Mouse (Mus musculus): ENCODE results near the gene Myo1d. TPM values are rescaled to one million over a fixed set of nuclear protein-coding genes. Genes with fewer than 3 reads are reported as not detected.

Gene Myo1d
- polyA plus RNA-seq (2014; fragmentation: Nextera tagmentation; extraction: Ambion mirVana) = 9.3 TPM in 2 replicates

GRCm38 (mm10) chr11:80779527-80780344 lies at the start of gene Myo1d:
Myo1d (minus strand) TSS chr11:80780025.
- peak within 1 kb of the TSS; percentile 71; the same call in 1 of the 2 replicates for H3K27ac ChIP-seq (ENCODE audit: low read depth, low read length)
- whole genome bisulfite sequencing = 1% methylated on average over 82 of the region's 87 CpGs
- H3K4me2 ChIP-seq = peak within 1 kb of the TSS; percentile 97
- peak within 1 kb of the TSS; percentile 77 for H3K4me3 ChIP-seq (ENCODE audit: low read depth, low read length)
- peaks cover 13% of the 10 kb centered on the region for H3K4me1 ChIP-seq (replicated peaks; ENCODE audit: control insufficient read depth, insufficient read depth, low read length)
- H3K27me3 ChIP-seq (replicated peaks; ENCODE audit: control insufficient read depth, insufficient read depth, low read length) = no peaks in the 10 kb centered on the region
- H3K9ac ChIP-seq (ENCODE audit: low read depth, low read length) = peak within 1 kb of the TSS; percentile 79
- ATAC-seq (replicated peaks; ENCODE audit: low FRiP score) (peak; percentile 88), DNase-seq (ENCODE audit: low spot score) (peak; percentile 88)
- H3K9me3 ChIP-seq (ENCODE audit: control insufficient read depth, low read length) = no peaks in the 10 kb centered on the region
- no peaks in the 10 kb centered on the region for H3K36me3 ChIP-seq (ENCODE audit: control insufficient read depth, insufficient read depth, low read length)

GRCm38 (mm10) chr11:80821794-80822193 lies 42.0 kb upstream of the Myo1d start:
- WGBS = 52% methylated on average over 9 of the region's 9 CpGs
- DNase-seq (ENCODE audit: low spot score) (no peak), ATAC-seq (replicated peaks; ENCODE audit: low FRiP score) (no peak)
- Histone ChIP-seq H3K27me3 (replicated peaks; ENCODE audit: control insufficient read depth, insufficient read depth, low read length) (no peaks in the 10 kb centered on the region), H3K4me2 (peak overlapping the region; percentile 51), H3K4me1 (replicated peaks; ENCODE audit: control insufficient read depth, insufficient read depth, low read length) (peaks cover 11% of the 10 kb centered on the region), H3K4me3 (ENCODE audit: low read depth, low read length) (no peak overlapping the region), H3K9ac (ENCODE audit: low read depth, low read length) (no peak overlapping the region), H3K27ac (ENCODE audit: low read depth, low read length) (no peak overlapping the region), H3K9me3 (ENCODE audit: control insufficient read depth, low read length) (no peaks in the 10 kb centered on the region), H3K36me3 (ENCODE audit: control insufficient read depth, insufficient read depth, low read length) (no peaks in the 10 kb centered on the region)

GRCm38 (mm10) chr11:80821296-80821695 lies 41.5 kb upstream of the Myo1d start:
- H3K4me3 ChIP-seq (ENCODE audit: low read depth, low read length) = no peak overlapping the region
- no peak overlapping the region for H3K9ac ChIP-seq (ENCODE audit: low read depth, low read length)
- H3K4me1 ChIP-seq (replicated peaks; ENCODE audit: control insufficient read depth, insufficient read depth, low read length) = peaks cover 11% of the 10 kb centered on the region
- H3K27me3 ChIP-seq (replicated peaks; ENCODE audit: control insufficient read depth, insufficient read depth, low read length) = no peaks in the 10 kb centered on the region
- no peaks in the 10 kb centered on the region for H3K9me3 ChIP-seq (ENCODE audit: control insufficient read depth, low read length)
- 31% methylated on average over 14 of the region's 14 CpGs for WGBS
- peak overlapping the region; percentile 51 for H3K4me2 ChIP-seq
- H3K27ac ChIP-seq (ENCODE audit: low read depth, low read length) = 0 out of 2 replicates have a peak overlapping the region, but pooled peaks have one; percentile 3
- 0 out of 2 replicates have a peak, but pooled peaks have one; percentile 38 for ATAC-seq (replicated peaks; ENCODE audit: low FRiP score)
- no peaks in the 10 kb centered on the region for H3K36me3 ChIP-seq (ENCODE audit: control insufficient read depth, insufficient read depth, low read length)
- peak; percentile 44 for DNase-seq (ENCODE audit: low spot score)

GRCm38 (mm10) chr11:80820085-80820484 lies 40.3 kb upstream of the Myo1d start:
- H3K9me3 ChIP-seq (ENCODE audit: control insufficient read depth, low read length) = no peaks in the 10 kb centered on the region
- no peak overlapping the region for H3K9ac ChIP-seq (ENCODE audit: low read depth, low read length)
- H3K4me3 ChIP-seq (ENCODE audit: low read depth, low read length) = no peak overlapping the region
- DNase-seq (ENCODE audit: low spot score) (no peak), ATAC-seq (replicated peaks; ENCODE audit: low FRiP score) (no peak)
- no peak overlapping the region for H3K4me2 ChIP-seq
- no peak overlapping the region for H3K27ac ChIP-seq (ENCODE audit: low read depth, low read length)
- 93% methylated on average over 3 of the region's 3 CpGs for WGBS
- peaks cover 11% of the 10 kb centered on the region for H3K4me1 ChIP-seq (replicated peaks; ENCODE audit: control insufficient read depth, insufficient read depth, low read length)
- H3K36me3 ChIP-seq (ENCODE audit: control insufficient read depth, insufficient read depth, low read length) = no peaks in the 10 kb centered on the region
- H3K27me3 ChIP-seq (replicated peaks; ENCODE audit: control insufficient read depth, insufficient read depth, low read length) = no peaks in the 10 kb centered on the region

GRCm38 (mm10) chr11:80818060-80818697 lies 38.4 kb upstream of the Myo1d start:
- Histone ChIP-seq H3K4me3 (ENCODE audit: low read depth, low read length) (no peak overlapping the region), H3K4me1 (replicated peaks; ENCODE audit: control insufficient read depth, insufficient read depth, low read length) (peaks cover 11% of the 10 kb centered on the region), H3K27ac (ENCODE audit: low read depth, low read length) (no peak overlapping the region), H3K27me3 (replicated peaks; ENCODE audit: control insufficient read depth, insufficient read depth, low read length) (no peaks in the 10 kb centered on the region), H3K9me3 (ENCODE audit: control insufficient read depth, low read length) (no peaks in the 10 kb centered on the region), H3K4me2 (peak overlapping the region; percentile 27; the same call in 1 of the 2 replicates), H3K36me3 (ENCODE audit: control insufficient read depth, insufficient read depth, low read length) (no peaks in the 10 kb centered on the region), H3K9ac (ENCODE audit: low read depth, low read length) (no peak overlapping the region)
- 31% methylated on average over 11 of the region's 11 CpGs for WGBS
- peak; percentile 57 for DNase-seq (ENCODE audit: low spot score)
- peak; percentile 48; the same call in 1 of the 2 replicates for ATAC-seq (replicated peaks; ENCODE audit: low FRiP score)

GRCm38 (mm10) chr11:80815354-80815753 lies 35.5 kb upstream of the Myo1d start:
- Histone ChIP-seq H3K4me2 (no peak overlapping the region), H3K27ac (ENCODE audit: low read depth, low read length) (no peak overlapping the region), H3K9me3 (ENCODE audit: control insufficient read depth, low read length) (no peaks in the 10 kb centered on the region), H3K4me1 (replicated peaks; ENCODE audit: control insufficient read depth, insufficient read depth, low read length) (peaks cover 12% of the 10 kb centered on the region), H3K9ac (ENCODE audit: low read depth, low read length) (no peak overlapping the region), H3K36me3 (ENCODE audit: control insufficient read depth, insufficient read depth, low read length) (no peaks in the 10 kb centered on the region), H3K4me3 (ENCODE audit: low read depth, low read length) (no peak overlapping the region), H3K27me3 (replicated peaks; ENCODE audit: control insufficient read depth, insufficient read depth, low read length) (peaks cover 22% of the 10 kb centered on the region)
- WGBS = 79% methylated on average over 7 of the region's 7 CpGs
- DNase-seq (ENCODE audit: low spot score) (no peak), ATAC-seq (replicated peaks; ENCODE audit: low FRiP score) (no peak)

GRCm38 (mm10) chr11:80811156-80811555 lies 31.3 kb upstream of the Myo1d start:
- Histone ChIP-seq H3K27me3 (replicated peaks; ENCODE audit: control insufficient read depth, insufficient read depth, low read length) (peaks cover 37% of the 10 kb centered on the region), H3K36me3 (ENCODE audit: control insufficient read depth, insufficient read depth, low read length) (no peaks in the 10 kb centered on the region), H3K9me3 (ENCODE audit: control insufficient read depth, low read length) (no peaks in the 10 kb centered on the region), H3K4me3 (ENCODE audit: low read depth, low read length) (peak overlapping the region; percentile 61), H3K9ac (ENCODE audit: low read depth, low read length) (peak overlapping the region; percentile 70; the same call in 1 of the 2 replicates), H3K4me2 (peak overlapping the region; percentile 72), H3K27ac (ENCODE audit: low read depth, low read length) (no peak overlapping the region), H3K4me1 (replicated peaks; ENCODE audit: control insufficient read depth, insufficient read depth, low read length) (peaks cover 11% of the 10 kb centered on the region)
- no peak for DNase-seq (ENCODE audit: low spot score)
- no peak for ATAC-seq (replicated peaks; ENCODE audit: low FRiP score)
- WGBS = 29% methylated on average over 5 of the region's 5 CpGs

GRCm38 (mm10) chr11:80809993-80810821 lies 30.4 kb upstream of the Myo1d start, which contains the start of gene Tmem98:
Tmem98 (plus strand) TSS chr11:80810175.
- DNase-seq (ENCODE audit: low spot score) (peak; percentile 69), ATAC-seq (replicated peaks; ENCODE audit: low FRiP score) (peak; percentile 67)
- Histone ChIP-seq H3K4me2 (peak within 1 kb of the TSS; percentile 72), H3K9me3 (ENCODE audit: control insufficient read depth, low read length) (no peaks in the 10 kb centered on the region), H3K4me1 (replicated peaks; ENCODE audit: control insufficient read depth, insufficient read depth, low read length) (peaks cover 11% of the 10 kb centered on the region), H3K27me3 (replicated peaks; ENCODE audit: control insufficient read depth, insufficient read depth, low read length) (peaks cover 37% of the 10 kb centered on the region), H3K4me3 (ENCODE audit: low read depth, low read length) (peak within 1 kb of the TSS; percentile 61), H3K36me3 (ENCODE audit: control insufficient read depth, insufficient read depth, low read length) (no peaks in the 10 kb centered on the region), H3K27ac (ENCODE audit: low read depth, low read length) (peak within 1 kb of the TSS; percentile 65), H3K9ac (ENCODE audit: low read depth, low read length) (peak within 1 kb of the TSS; percentile 70)
- 3% methylated on average over 54 of the region's 54 CpGs for WGBS

All from liver, embryonic 11.5 days (tissue).